Mouse (Mus musculus): ENCODE results near the gene Gm12166. TPM values are rescaled to one million over a fixed set of nuclear protein-coding genes. Genes with fewer than 3 reads are reported as not detected.

Gm12166 gene
- polyA plus RNA-seq, 1 experiment from 2014 or later, result 3.9 TPM

DNA sequence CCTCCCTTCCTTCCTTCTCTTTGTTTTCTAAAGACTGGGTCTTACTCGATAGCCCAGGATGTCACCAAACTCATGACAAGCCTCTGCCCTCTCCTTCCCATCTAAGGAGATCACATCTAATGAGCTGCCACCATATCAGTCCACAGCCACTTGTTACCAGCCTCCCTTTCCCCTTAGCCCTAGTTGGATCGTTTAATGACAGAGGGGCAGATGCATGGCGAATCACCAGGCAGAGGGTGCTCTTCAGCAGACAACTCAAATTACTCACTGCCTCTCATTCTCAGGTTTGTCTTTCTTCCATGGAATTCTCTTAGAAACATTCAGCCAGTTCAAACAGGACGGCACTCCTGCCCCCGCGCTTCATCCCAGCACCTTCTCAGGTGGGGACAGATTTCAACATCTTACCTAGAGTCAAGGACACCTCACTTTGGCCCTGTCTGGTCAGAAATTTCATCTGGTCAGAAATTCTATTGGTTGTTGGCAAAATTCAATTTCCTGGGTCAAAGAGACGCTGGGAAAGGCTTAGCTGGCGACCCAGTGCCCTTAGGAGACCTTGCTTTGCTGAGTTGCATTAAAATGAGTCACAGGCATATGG lies 20.4 kb upstream of the Gm12166 start:
- H3K4me2 ChIP-seq (replicated peaks), result no peak overlapping the region
- no peaks in the 10 kb centered on the region for H3K27me3 ChIP-seq
- ATAC-seq (ENCODE audit: insufficient number of reproducible peaks, low FRiP score, low TSS enrichment, low read depth), result no peak
- peaks cover 46% of the 10 kb centered on the region for H3K4me1 ChIP-seq
- no peak overlapping the region for H3K9ac ChIP-seq
- no peaks in the 10 kb centered on the region for H3K9me3 ChIP-seq (replicated peaks)
- H3K27ac ChIP-seq (replicated peaks), result peak overlapping the region; percentile 71
- WGBS, result 47% methylated on average over 8 of the region's 8 CpGs
- H3K36me3 ChIP-seq, result no peaks in the 10 kb centered on the region
- H3K4me3 ChIP-seq (replicated peaks), result no peak overlapping the region

DNA sequence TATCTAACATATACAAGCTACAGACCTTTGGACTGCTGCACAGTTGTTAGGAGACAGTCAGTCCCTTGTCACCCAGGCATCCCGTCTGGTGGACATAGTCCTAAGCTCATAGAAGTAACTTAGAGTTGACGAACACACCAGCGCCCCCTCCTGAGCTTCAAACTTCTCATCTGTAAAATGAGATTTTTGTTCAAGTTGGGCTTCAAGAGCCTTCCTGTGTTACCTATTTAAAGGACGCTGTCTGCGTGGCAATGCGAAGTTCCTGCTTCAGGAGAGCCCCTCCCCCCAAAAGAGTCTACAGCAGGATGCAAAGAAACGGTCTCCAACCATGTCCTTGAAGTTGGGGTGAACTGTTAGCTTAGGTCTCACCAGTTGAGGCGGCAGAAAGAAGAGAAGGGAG lies 18.7 kb upstream of the Gm12166 start:
- Histone ChIP-seq H3K4me2 (replicated peaks) (no peak overlapping the region), H3K9me3 (replicated peaks) (no peaks in the 10 kb centered on the region), H3K27me3 (no peaks in the 10 kb centered on the region), H3K9ac (no peak overlapping the region), H3K4me3 (replicated peaks) (no peak overlapping the region), H3K4me1 (peaks cover 49% of the 10 kb centered on the region), H3K36me3 (0 out of 2 replicates have a peak, but pooled peaks cover 8% of the 10 kb centered on the region), H3K27ac (replicated peaks) (no peak overlapping the region)
- ATAC-seq (ENCODE audit: insufficient number of reproducible peaks, low FRiP score, low TSS enrichment, low read depth), result no peak
- 61% methylated on average over 8 of the region's 8 CpGs for WGBS

DNA sequence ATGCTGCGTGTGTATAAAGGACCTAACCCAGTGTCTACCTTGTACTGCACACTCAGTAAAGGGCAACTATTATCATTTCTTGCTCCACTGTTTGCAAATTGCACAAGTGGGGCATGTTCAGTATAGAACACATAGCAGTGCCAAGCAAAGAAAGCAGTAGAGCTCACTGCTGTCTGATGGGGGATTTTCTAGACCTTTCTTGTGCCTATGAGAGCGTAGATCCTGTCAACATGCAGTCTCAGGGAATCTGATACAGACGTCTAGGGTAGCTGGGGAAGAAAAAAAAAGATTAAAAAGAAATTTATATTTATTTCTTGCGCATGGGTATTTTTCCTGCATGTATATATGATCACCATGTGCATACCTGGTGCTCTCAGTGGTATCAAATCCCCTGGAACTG lies 18.0 kb upstream of the Gm12166 start:
- peaks cover 55% of the 10 kb centered on the region for H3K4me1 ChIP-seq
- WGBS, result 69% methylated on average over 4 of the region's 4 CpGs
- H3K27ac ChIP-seq (replicated peaks), result peak overlapping the region; percentile 81
- H3K9me3 ChIP-seq (replicated peaks), result no peaks in the 10 kb centered on the region
- H3K27me3 ChIP-seq, result no peaks in the 10 kb centered on the region
- 0 out of 2 replicates have a peak, but pooled peaks cover 8% of the 10 kb centered on the region for H3K36me3 ChIP-seq
- H3K4me2 ChIP-seq (replicated peaks), result no peak overlapping the region
- no peak overlapping the region for H3K9ac ChIP-seq
- no peak for ATAC-seq (ENCODE audit: insufficient number of reproducible peaks, low FRiP score, low TSS enrichment, low read depth)
- no peak overlapping the region for H3K4me3 ChIP-seq (replicated peaks)

DNA sequence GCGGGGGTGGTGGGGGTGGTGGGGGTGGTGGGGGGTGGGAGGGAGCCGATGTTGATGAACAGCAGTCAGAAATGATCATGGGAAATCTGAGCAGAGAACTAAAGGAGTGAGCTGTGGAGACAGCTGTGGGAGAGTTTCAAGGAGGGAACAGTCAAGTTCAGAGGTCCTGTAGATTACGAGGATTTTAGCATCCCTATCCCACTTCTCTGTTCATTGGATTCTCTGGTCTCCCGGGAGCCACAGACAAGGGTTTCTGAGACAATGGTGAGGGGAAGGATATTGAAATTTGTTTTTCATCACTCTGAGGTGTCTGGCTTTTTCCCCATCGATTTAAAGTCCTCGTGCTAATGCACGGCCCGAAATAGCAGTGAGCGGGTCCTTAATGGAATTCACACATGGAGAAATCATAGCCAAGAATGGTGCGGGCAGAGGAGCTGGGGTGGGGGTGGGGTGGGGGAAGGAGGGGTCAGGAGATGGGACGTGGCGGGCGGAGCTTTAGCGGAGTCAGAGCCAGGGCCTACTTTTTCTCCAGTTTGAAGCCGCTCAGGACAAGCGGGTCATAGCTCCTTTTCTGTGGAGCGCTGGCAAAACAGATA lies 17.4 kb upstream of the Gm12166 start:
- H3K4me3 ChIP-seq (replicated peaks), result no peak overlapping the region
- no peaks in the 10 kb centered on the region for H3K9me3 ChIP-seq (replicated peaks)
- H3K4me1 ChIP-seq, result peaks cover 62% of the 10 kb centered on the region
- no peak overlapping the region for H3K9ac ChIP-seq
- 0 out of 2 replicates have a peak overlapping the region, but pooled peaks have one; percentile 17 for H3K4me2 ChIP-seq (replicated peaks)
- 25% methylated on average over 17 of the region's 17 CpGs for WGBS
- peak; percentile 22; the same call in 1 of the 2 replicates for ATAC-seq (ENCODE audit: insufficient number of reproducible peaks, low FRiP score, low TSS enrichment, low read depth)
- H3K27me3 ChIP-seq, result no peaks in the 10 kb centered on the region
- peak overlapping the region; percentile 81 for H3K27ac ChIP-seq (replicated peaks)
- H3K36me3 ChIP-seq, result 0 out of 2 replicates have a peak, but pooled peaks cover 8% of the 10 kb centered on the region

DNA sequence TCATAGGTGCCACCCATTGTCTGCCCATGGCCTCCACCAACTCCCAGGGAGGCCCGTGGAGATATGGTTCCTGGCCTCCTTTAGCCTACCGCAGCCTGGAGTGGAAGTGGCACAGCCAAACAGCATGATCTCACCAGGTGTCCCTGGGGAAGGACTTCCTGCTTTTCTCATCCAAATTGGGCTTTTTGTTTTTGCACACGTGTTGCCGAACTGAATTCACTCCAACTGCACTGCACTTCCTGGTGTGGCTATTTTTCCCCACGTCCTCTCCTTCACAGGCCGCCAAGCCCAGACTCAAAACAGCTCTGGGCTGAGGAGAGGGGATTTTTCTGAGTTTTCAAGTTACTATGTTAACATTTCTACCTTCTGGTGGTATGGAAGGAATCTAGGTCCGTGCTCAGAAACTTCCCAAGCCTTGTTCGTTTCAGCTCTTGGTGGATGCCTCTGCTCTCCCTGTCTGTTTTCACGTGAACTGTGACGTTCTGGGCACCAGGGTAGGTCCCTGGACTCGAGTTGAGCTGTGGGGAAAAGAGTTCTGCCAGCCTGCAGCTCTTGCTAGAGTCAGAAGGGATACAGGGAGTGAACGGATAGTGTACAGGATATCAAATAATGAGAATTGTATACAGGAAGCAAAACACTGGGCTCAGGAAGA lies 16.8 kb upstream of the Gm12166 start:
- 0 out of 2 replicates have a peak, but pooled peaks cover 8% of the 10 kb centered on the region for H3K36me3 ChIP-seq
- ATAC-seq (ENCODE audit: insufficient number of reproducible peaks, low FRiP score, low TSS enrichment, low read depth), result no peak
- WGBS, result 22% methylated on average over 12 of the region's 12 CpGs
- no peak overlapping the region for H3K4me2 ChIP-seq (replicated peaks)
- H3K4me3 ChIP-seq (replicated peaks), result no peak overlapping the region
- H3K9me3 ChIP-seq (replicated peaks), result no peaks in the 10 kb centered on the region
- no peak overlapping the region for H3K9ac ChIP-seq
- H3K27me3 ChIP-seq, result no peaks in the 10 kb centered on the region
- peaks cover 60% of the 10 kb centered on the region for H3K4me1 ChIP-seq
- peak overlapping the region; percentile 81 for H3K27ac ChIP-seq (replicated peaks)

DNA sequence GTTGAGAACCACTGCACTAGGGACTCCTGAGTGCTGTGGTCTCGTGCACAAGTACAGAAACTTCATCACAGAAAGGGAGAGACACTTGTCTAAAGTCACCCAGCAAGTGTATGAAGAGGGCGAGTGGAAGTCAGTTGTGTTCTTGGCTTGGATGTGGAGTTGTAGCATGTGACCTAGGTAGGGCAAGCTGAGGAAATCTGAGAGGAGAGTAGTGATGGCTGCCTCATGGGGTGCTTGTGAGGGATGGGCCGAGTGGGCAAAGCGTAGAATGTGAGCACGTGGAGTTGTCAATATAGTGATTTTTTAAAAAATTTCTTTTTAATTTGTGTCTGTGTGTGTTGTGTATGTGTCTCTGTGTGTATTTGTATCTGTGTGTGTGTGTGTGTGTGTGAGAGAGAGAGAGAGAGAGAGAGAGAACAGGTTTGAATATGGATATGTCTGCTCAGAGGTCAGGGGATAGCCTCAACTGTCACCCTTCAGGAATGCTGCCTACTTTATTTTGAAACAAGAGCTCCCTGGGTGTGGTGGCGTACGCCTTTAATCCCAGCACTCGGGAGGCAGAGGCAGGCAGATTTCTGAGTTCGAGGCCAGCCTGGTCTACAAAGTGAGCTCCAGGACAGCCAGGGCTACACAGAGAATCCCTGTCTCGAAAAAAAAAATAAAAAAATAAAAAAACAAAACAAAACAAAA lies 15.4 kb upstream of the Gm12166 start:
- H3K27ac ChIP-seq (replicated peaks), result no peak overlapping the region
- ATAC-seq (ENCODE audit: insufficient number of reproducible peaks, low FRiP score, low TSS enrichment, low read depth), result no peak
- H3K27me3 ChIP-seq, result no peaks in the 10 kb centered on the region
- H3K4me2 ChIP-seq (replicated peaks), result no peak overlapping the region
- 0 out of 2 replicates have a peak, but pooled peaks cover 8% of the 10 kb centered on the region for H3K36me3 ChIP-seq
- H3K9ac ChIP-seq, result no peak overlapping the region
- 91% methylated on average over 10 of the region's 10 CpGs for WGBS
- peaks cover 46% of the 10 kb centered on the region for H3K4me1 ChIP-seq
- H3K9me3 ChIP-seq (replicated peaks), result no peaks in the 10 kb centered on the region
- H3K4me3 ChIP-seq (replicated peaks), result no peak overlapping the region

DNA sequence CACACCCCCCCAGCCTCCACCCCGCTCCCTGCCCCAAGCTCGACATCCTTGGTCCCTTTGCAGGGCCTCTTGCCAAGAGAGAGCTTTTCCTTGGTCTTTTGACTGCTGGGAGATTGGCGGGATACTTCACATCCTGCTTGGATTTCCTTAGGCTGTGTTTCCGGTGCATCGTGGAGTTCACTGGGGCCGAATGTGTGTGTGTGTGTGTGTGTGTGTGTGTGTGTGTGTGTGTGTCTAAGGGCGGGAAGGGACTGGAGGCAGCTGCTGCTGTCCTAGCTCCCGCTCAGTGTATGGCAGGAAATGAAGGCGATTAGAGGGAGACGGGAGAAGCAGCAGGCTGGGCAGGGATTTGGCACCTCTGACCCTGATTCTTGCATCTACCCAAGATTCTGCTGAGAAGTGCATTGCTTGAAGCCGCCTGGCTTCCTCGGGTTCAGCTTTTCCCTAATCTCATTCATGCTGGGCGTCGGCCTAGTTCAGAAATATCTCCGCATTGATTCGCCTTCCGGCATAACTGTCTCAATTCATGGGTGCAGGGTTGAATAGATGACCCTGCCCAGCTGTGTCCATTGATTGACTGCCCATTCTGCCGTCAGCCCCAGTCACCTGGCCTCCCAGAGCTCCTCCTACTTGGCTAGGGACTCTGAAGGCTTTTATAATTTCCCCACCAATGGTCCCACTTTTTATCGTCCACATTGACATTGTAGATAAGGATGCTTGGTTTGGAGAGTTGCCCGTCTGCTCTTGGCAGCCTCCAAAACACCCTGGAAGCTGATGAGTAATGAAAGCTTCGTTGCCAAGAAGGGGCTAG lies 13.3 kb upstream of the Gm12166 start:
- Histone ChIP-seq H3K9ac (no peak overlapping the region), H3K4me1 (peaks cover 37% of the 10 kb centered on the region), H3K9me3 (replicated peaks) (no peaks in the 10 kb centered on the region), H3K27me3 (no peaks in the 10 kb centered on the region), H3K36me3 (0 out of 2 replicates have a peak, but pooled peaks cover 13% of the 10 kb centered on the region), H3K4me3 (replicated peaks) (no peak overlapping the region), H3K27ac (replicated peaks) (peak overlapping the region; percentile 55; the same call in 1 of the 2 replicates), H3K4me2 (replicated peaks) (no peak overlapping the region)
- 43% methylated on average over 21 of the region's 21 CpGs for WGBS
- no peak for ATAC-seq (ENCODE audit: insufficient number of reproducible peaks, low FRiP score, low TSS enrichment, low read depth)

DNA sequence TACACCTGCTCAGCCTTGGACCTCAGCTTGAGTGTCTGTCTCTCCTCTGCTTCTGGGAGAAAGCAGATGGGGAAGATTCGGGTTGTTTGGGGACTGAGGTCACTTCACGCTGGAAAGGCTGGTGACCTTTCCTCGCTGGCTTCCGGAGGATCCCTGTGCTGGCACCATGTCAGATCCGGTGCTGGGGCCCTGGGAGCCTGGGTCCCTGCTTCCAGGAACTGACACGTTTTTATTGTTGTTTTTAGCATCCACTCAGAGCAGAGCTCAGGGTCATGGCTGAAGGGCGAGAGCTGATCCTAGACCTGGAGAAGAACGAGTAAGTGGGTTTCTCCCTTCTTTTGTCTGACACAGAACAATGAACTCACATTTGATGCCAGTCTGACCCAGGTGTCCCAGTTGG lies 12.6 kb upstream of the Gm12166 start:
- Histone ChIP-seq H3K4me2 (replicated peaks) (no peak overlapping the region), H3K9me3 (replicated peaks) (no peaks in the 10 kb centered on the region), H3K36me3 (0 out of 2 replicates have a peak, but pooled peaks cover 13% of the 10 kb centered on the region), H3K27me3 (no peaks in the 10 kb centered on the region), H3K27ac (replicated peaks) (peak overlapping the region; percentile 44; the same call in 1 of the 2 replicates), H3K4me1 (peaks cover 31% of the 10 kb centered on the region), H3K9ac (no peak overlapping the region), H3K4me3 (replicated peaks) (no peak overlapping the region)
- WGBS, result 52% methylated on average over 8 of the region's 8 CpGs
- no peak for ATAC-seq (ENCODE audit: insufficient number of reproducible peaks, low FRiP score, low TSS enrichment, low read depth)

DNA sequence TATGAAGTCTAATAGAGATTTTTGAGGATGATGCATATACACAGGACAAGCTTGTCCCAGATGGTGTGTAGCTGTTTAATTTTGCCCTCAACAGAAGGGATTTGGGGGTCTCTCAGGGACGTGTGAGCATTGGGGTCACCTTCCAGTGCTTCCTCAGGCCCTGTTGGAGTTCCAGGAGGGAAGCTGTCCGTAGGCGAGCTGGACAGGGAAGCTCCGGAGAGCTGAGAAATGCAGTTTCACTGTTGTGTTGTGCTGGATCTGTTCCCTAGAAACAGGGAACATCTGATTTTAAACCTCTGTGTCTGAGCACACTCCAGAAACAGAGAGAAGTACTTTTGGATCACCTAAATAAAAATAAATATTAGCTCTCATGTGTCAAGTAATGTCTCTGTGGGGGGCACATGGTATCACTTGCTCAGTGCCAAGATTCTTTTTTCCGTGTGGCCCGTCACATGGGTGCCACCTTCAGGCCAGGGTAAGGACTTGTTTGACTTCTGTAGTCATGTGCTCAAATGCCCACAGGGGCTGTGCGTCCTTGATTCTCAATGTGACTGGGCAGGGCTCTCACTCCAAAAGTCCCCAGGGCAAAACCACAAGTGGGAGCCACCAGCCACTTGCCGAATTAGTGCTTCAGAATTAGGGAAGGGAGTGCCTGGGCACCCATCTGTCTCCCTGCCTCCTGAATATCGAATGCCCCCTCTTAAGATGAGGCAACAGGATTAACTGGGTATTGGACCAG lies 11.0 kb upstream of the Gm12166 start:
- Histone ChIP-seq H3K9me3 (replicated peaks) (no peaks in the 10 kb centered on the region), H3K27me3 (no peaks in the 10 kb centered on the region), H3K36me3 (0 out of 2 replicates have a peak, but pooled peaks cover 13% of the 10 kb centered on the region), H3K4me2 (replicated peaks) (no peak overlapping the region), H3K4me3 (replicated peaks) (no peak overlapping the region), H3K9ac (no peak overlapping the region), H3K27ac (replicated peaks) (no peak overlapping the region), H3K4me1 (peaks cover 17% of the 10 kb centered on the region)
- WGBS, result 52% methylated on average over 9 of the region's 9 CpGs
- no peak for ATAC-seq (ENCODE audit: insufficient number of reproducible peaks, low FRiP score, low TSS enrichment, low read depth)

DNA sequence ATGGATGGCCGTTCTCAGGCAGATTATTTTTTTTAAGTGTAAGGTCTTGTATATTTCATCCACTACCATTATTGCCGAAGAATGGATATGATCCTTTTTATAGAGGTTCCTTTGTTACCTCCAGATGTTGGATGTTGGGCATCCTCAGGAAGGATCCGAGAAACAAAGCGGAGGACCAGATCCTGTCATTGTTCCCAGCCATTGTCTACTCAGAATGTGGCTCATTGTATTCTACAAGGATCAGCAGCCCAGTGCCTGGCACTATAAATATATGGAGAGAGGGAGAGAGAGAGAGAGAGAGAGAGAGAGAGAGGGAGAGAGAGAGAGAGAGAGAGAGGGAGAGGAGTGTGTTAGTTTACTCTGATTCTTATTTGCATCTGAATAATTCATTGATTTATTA lies 10.4 kb upstream of the Gm12166 start:
- 79% methylated on average over 4 of the region's 4 CpGs for WGBS
- no peak for ATAC-seq (ENCODE audit: insufficient number of reproducible peaks, low FRiP score, low TSS enrichment, low read depth)
- H3K9me3 ChIP-seq (replicated peaks), result no peaks in the 10 kb centered on the region
- H3K4me2 ChIP-seq (replicated peaks), result no peak overlapping the region
- no peak overlapping the region for H3K27ac ChIP-seq (replicated peaks)
- H3K9ac ChIP-seq, result no peak overlapping the region
- H3K36me3 ChIP-seq, result 0 out of 2 replicates have a peak, but pooled peaks cover 13% of the 10 kb centered on the region
- H3K27me3 ChIP-seq, result no peaks in the 10 kb centered on the region
- no peak overlapping the region for H3K4me3 ChIP-seq (replicated peaks)
- H3K4me1 ChIP-seq, result peaks cover 17% of the 10 kb centered on the region
